Mouse (Mus musculus): Measurements from ENCODE around the gene Nmd3.

Nmd3 gene

DNA sequence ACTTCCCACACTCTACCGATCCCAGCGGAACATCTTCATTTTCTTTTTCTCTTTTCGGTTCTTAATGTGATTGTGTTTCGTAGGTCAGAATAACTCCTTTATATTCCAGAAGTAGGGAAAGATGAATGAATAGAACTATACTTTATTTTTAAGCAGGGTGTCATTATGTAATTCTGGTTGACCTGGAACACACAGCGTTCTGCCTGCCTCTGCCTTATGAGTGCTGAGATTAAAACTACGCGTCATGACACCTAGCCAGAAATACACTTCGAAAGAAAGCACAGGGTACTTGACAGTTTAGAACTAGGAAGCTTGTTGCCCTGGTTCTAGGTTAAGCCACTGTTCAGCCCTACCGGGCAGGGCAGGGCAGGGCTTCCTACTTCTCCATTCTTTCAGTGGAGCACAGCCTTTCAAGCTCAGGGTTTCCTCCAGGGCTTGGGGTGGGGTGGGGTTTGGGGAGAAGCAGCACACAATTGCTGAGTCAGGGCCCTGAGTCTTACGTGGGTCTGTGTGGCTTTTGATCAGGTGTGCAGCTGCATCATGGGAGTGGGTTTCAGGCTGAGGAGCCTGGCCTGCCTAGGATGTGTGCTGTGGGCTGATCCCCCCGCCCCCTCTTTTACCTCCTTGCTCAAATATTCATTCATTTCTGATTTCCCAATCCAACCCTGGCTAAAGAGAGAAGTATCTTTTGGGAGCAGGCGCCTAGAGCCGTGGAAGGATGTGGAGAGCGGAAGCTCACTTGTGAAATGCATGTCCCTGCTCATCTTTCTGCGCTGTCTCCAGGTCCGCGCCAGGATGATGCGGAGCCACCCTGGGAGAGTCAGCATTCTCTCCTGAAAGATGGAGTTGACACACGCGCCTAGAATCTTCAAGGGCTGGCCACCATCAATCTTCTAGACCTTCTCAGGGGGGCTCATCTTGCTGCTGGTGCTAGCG, 42.1 kb downstream of the Nmd3 start:
- no peak for DNase-seq (ENCODE audit: low spot score in 2 of 2)

DNA sequence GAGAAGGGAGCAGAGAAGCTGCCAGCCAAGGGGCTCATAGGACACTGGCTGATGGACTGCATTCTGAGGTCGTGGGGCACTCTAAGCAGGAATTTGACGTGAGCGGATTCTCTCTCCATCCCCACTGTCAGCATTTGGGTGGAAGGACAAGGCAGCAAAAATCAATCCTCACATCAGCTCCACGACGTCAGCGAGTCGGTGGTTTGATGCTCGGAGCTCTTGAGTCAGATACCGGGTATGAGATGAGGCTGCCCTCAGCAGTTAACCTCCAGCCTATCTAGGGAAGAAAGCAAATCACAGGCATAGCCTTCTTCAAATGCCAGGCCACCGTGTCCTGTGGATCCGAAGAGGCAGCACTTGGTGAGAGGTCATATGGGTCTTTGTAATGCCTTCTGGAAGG, 43.4 kb downstream of the Nmd3 start:
- no peak for DNase-seq (ENCODE audit: low spot score in 2 of 2)

DNA sequence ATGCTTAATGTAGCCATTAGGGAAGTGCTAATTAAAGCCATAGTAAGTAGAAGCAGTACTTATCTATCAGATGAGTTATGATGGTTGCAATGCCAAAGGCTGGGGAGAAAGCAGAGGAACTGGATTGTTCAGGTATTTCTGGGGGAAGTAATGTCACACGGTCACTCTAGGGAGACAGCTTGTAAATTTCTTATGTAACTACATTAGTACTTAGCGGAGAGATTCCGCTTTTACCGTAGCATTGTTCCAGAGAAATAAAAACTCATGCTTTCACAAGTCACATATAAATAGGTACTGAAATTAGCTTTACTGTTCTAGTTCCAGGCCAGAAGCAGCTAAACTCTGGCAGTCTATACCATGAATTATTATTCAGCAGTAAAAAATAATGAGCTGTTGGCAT, 47.4 kb downstream of the Nmd3 start:
- DNase-seq (ENCODE audit: low spot score in 2 of 2), result no peak

DNA sequence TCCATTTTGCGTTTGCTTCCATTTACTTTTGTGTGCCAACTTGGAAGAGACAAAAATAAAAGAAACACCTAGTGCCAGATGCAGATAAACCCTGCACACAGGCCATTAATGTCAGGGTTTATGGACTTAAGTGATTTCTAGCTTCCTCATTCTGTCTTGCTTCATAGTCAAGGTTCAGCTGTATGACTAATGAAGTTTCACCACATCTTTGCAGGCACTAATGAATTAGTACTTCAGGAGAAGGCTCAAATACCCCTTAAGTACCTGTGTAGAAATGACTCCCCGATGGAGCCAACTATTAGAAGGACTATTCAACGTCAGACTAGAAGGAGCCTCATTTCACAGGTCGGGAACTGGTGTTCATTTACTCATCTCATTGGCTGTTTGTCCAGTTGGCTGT, 51.6 kb downstream of the Nmd3 start:
- DNase-seq (ENCODE audit: low spot score in 2 of 2), result no peak

DNA sequence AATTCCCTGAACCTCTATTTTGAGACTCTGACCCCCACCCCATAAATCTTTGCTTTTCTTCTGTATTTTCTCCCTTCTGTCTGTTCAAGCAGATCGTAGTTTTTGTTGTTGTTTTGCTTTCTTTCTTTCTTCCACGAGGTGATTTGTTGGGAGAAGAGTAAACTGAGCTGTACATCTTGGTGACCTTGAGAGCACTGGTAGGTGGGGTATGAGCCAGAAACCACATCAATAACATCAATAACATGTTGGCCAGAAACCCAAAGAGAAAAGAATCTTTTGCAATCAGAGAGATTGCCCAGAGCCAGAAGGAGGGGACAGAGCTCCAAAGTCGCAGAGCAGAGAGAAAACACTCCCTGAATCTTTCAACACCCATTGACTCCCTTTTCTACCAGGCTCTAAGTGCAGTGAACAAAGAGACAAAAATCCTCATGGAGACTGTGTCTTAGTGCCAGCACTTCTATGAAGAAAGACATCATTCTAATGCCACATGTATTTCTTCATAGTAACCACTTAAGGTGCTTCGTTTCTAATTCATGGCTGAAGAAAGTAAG, 57.5 kb downstream of the Nmd3 start:
- DNase-seq (ENCODE audit: low spot score in 2 of 2), result no peak

DNA sequence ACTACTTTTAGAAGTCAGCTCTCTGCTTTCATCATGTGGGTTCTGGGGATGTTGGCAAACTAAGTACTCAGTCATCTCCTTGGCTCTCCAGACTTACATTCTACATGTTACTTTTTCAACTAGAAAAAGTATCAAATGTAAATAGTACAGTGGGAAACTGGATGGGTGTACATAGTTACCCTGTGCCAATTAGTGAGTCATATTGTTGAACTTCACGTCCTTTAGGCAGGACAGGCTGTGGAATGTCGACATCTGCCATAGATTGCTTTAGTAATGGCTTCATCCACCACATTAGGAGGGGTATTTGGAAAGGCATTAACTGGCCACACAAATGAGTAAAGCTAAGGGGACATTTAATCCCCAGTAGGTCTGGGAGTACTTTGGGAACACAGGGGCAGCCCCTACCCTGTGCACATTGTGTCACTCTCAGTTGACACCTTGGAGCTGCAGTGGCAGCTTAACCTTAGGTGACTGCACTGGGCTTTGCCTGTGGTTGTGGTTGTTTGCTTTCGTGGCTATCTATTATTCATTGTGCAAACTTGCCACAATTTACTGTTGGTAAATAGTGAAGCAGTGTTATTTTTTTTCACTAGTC, 71.1 kb downstream of the Nmd3 start:
- no peak for DNase-seq (ENCODE audit: low spot score in 2 of 2)

DNA sequence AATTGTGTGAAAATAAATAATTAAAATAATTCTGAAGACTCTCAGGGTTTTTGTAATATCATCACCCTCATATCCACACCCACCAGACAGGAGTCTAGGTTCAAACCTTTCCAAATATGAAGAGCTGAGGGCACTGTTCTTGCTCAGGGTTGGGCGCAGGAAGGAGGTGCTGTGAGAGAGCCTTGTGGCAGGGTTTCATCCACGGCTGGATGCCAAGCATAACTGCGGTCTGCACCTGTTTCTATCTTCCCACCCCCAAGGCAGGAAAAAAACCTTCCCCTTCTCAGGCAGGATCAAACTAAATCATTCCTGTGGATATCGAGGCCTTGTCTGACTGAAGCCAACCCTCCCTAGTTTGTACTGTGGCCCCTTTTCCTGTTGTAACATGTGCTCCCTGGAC, 75.7 kb downstream of the Nmd3 start:
- DNase-seq (ENCODE audit: low spot score in 2 of 2), result no peak

DNA sequence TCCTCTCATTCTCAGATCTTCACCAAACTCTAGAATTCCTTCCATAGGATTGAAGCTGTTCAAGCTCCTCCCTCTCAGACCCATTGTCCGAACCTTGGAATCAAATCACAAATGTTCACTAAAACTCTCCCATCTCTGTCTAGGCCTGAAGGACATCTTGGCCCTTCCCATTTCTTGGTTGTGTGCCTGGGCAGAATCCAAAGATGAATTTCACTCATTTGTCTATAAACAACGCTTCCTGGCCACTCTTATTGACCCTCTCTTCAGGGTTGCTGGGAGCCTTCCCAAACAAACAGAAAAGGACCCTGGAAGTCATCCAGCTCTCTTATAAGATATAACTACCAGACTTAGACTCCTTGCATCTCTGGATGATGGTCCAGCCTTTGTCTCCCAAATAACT, 76.2 kb downstream of the Nmd3 start:
- DNase-seq (ENCODE audit: low spot score in 2 of 2), result no peak

DNA sequence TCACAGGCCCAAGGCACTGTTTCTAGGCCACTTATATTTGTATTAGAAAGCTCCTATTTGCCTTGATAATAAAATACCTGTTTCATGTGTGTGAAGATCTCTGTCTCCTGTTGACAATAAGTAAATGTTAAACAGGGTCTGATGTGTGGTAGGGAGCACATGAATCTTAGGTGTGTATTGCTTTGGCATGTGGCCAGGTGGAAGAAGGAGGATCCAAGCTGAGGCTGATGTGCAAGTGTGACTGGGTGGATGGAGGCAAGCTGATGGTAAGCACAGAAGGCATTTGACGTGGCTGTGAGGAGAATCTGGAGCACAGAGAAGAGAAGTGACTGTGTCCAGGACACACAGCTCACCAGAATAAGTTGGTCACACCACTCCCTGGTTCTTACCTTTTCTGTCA, 77.3 kb downstream of the Nmd3 start:
- DNase-seq (ENCODE audit: low spot score in 2 of 2), result no peak

DNA sequence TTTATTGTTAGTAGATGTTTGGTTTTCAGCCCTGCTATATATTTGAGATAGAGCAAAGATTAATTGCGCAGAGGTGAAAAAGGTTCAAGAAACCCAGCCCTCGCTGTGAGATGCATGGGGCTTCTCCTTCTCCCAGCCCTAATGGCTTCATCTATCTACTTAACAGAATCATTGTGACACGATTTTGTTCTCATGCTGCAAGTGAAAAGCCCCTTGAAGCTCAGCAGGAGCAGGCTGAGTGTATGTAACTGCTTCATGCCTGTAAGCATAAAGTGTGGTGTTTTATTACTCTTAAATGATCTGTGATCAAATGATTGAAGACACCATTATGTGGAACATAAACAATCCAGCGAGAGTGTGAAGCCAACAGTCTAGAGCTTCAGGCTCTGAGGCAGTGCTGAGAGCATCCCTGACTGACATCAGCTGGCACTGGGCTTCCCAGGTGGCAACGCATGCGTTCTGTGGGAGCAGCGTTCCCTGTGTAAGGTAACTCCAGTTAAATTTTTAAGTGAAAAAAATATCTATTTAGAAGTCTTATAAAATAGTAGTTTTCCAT, 79.1 kb downstream of the Nmd3 start:
- DNase-seq (ENCODE audit: low spot score in 2 of 2), result no peak

DNA sequence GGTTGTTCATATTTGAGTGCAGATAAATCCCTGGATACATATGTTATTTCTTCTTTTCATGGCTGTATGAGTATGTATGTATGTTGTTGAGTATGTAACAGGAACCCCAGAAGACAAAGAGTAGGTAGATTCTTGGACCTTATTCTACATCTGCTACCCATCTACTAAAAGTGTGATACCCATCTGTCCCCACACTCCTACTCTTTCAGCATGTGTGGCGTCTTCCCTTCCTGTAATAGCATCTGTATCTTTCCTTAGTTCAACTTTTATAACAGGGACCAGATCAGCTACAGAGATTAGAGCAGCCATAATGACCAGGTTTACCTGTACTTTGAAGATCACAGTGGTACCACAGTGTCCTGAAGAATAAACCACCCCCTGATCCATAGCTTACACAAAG, 81.4 kb downstream of the Nmd3 start:
- DNase-seq (ENCODE audit: low spot score in 2 of 2), result no peak

Measured in right cerebral cortex, adult 2 months (tissue).